Mouse (Mus musculus) liver, embryonic 14.5 days (tissue): ENCODE results near the gene Prmt8. TPM values are rescaled to one million over a fixed set of nuclear protein-coding genes. Genes with fewer than 3 reads are reported as not detected.

Source experiments
- ATAC-seq: fragments of 200-750 bp; cut with Nextera tagmentation; 2 replicates; pipeline ENCODE4 v1.8.0; 2017; ENCODE audit warnings: moderate number of reproducible peaks, mild to moderate bottlenecking, moderate library complexity; ENCODE audit not compliant: insufficient read depth
- DNase-seq, 3 experiments: peaks; one replicate each; pipeline ENCODE4 v3.0.0-alpha.2; 2012 to 2013; ENCODE audit warnings: low read depth in 3 of 3, low spot score in 3 of 3
- H3K27ac ChIP-seq: fragments of 300-500 bp; sonication (generic); 2 replicates; pipeline ENCODE4 v1.5.1; 2014; ENCODE audit warnings: moderate library complexity, mild to moderate bottlenecking, control low read depth, inconsistent platforms
- H3K27me3 ChIP-seq: fragments of 300-500 bp; sonication (generic); 2 replicates; pipeline ENCODE4 v1.6.1; 2014; ENCODE audit warnings: mild to moderate bottlenecking, low read length, moderate library complexity; ENCODE audit not compliant: control insufficient read depth, insufficient read depth
- H3K36me3 ChIP-seq: fragments of 300-500 bp; sonication (generic); replicated peaks from 2 replicates; pipeline ENCODE4 v1.6.1; 2014; ENCODE audit warnings: low read depth; ENCODE audit not compliant: control insufficient read depth, insufficient read depth
- H3K4me1 ChIP-seq, 2 experiments: fragments of 200-500 bp in 1 of 2; fragments of 300-500 bp in 1 of 2; sonication (generic) in 1 of 2; replicated peaks; 2 replicates each; pipeline ENCODE4 v1.6.1; 2012 to 2014; ENCODE audit warnings: antibody characterized with exemption in 1 of 2, inconsistent platforms in 1 of 2, low read length in 1 of 2; ENCODE audit not compliant: control insufficient read depth in 2 of 2, insufficient read depth in 2 of 2
- H3K4me2 ChIP-seq: fragments of 300-500 bp; sonication (generic); 2 replicates; pipeline ENCODE4 v1.6.1; 2014; ENCODE audit warnings: low read depth, mild to moderate bottlenecking, control low read depth, moderate library complexity
- H3K4me3 ChIP-seq, 2 experiments: fragments of 200-500 bp in 1 of 2; fragments of 300-500 bp in 1 of 2; sonication (generic) in 1 of 2; 2 replicates each; pipeline ENCODE4 v1.5.1; 2012 to 2014; ENCODE audit warnings: low read depth in 2 of 2, low read length in 2 of 2, mild to moderate bottlenecking in 2 of 2, control low read depth in 1 of 2, inconsistent platforms in 1 of 2, moderate library complexity in 1 of 2; ENCODE audit not compliant: insufficient read depth in 1 of 2
- H3K9ac ChIP-seq: fragments of 300-500 bp; sonication (generic); replicated peaks from 2 replicates; pipeline ENCODE4 v1.6.1; 2014; ENCODE audit warnings: mild to moderate bottlenecking, control low read depth, moderate library complexity
- H3K9me3 ChIP-seq: fragments of 300-500 bp; sonication (generic); 2 replicates; pipeline ENCODE4 v1.6.1; 2016; ENCODE audit warnings: low read length, mixed read lengths; ENCODE audit not compliant: control insufficient read depth
- CTCF ChIP-seq: IDR thresholded peaks from 2 replicates; pipeline ENCODE4 v1.5.1; 2016; ENCODE audit warnings: antibody characterized with exemption, low read depth, control low read depth
- EP300 ChIP-seq: IDR thresholded peaks from 2 replicates; pipeline ENCODE4 v1.6.1; 2016; ENCODE audit warnings: antibody characterized with exemption, low read depth
- WGBS: fragments of 180-500 bp; shearing (Covaris S2); extraction: QIAGEN DNeasy Blood & Tissue Kit; methylation state at CpG from one replicate; pipeline ENCODE4 v1.1.7; 2014; ENCODE audit not compliant: insufficient replicate concordance; 5-methylcytosine and 5-hydroxymethylcytosine counted together
- polyA plus RNA-seq, 2 experiments: library from polyadenylated mRNA; depleted of rRNA in 1 of 2; stranded (reverse) in 1 of 2; unstranded in 1 of 2; fragments of >200 nt; fragmentation: Nextera tagmentation in 1 of 2; extraction: Ambion mirVana in 1 of 2; gene quantifications; 2 replicates each; pipeline versions ENCODE4 v1.2.1 to v1.2.3; 2012 to 2014

Gene Prmt8
- polyA plus RNA-seq, 2 experiments: 0.05 TPM; not detected in 1

DNA sequence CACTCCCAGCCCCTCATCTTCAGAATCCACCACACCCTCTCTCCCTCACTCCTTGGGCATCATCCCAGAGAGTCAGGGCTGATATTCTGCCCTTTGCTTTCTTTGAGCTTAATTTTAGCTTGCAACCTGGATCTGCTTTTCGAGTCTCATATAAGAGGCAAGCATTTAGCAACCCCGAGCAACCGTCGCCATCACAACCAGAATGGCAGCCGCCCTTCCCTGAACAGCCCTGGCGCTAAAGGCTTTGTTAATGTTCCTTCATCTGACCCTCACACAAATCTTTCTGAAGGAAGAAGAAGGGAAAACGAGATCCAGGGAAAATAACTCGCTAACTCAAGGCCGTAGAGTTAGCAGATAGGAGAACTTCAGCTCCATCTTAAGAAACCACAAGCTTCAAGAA, 17.8 kb downstream of the Prmt8 start:
- H3K4me2 ChIP-seq: no peak overlapping the region
- no peak for DNase-seq

DNA sequence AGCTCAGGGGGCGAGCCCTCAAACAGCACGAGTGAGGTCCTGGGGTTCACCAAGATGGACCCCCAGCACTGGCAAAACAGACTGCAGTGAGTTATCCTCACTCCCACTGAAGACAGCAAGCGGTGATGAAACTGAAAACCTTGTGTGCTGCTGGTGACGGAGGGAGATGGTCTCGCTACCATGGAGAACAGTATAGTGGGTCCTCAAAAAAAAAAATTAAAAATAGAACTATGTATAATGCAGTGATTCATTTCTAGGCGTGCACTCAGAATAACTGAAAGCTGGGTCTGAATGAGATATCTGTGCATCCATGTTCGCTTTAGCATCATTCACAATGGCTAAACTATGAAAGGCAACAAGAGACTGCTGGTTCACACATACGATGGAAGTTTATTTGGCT, 20.5 kb downstream of the Prmt8 start:
- no peaks in the 10 kb centered on the region for H3K9me3 ChIP-seq
- ATAC-seq (no peak), DNase-seq (no peak)
- 60% methylated on average over 8 of the region's 8 CpGs for WGBS
- no peak overlapping the region for H3K9ac ChIP-seq
- no peak overlapping the region for H3K4me3 ChIP-seq
- TF ChIP-seq EP300: no peak
- no peak for TF ChIP-seq CTCF
- no peak overlapping the region for H3K27ac ChIP-seq
- no peaks in the 10 kb centered on the region for H3K36me3 ChIP-seq
- no peaks in the 10 kb centered on the region for H3K4me1 ChIP-seq
- H3K27me3 ChIP-seq: no peaks in the 10 kb centered on the region
- H3K4me2 ChIP-seq: no peak overlapping the region

More for the DNA sequence above, 17.8 kb downstream of the Prmt8 start:
- Histone ChIP-seq H3K9ac (no peak overlapping the region), H3K4me3 (no peak overlapping the region), H3K36me3 (no peaks in the 10 kb centered on the region), H3K27ac (no peak overlapping the region), H3K27me3 (no peaks in the 10 kb centered on the region), H3K9me3 (no peaks in the 10 kb centered on the region), H3K4me1 (no peaks in the 10 kb centered on the region)
- 69% methylated on average over 9 of the region's 9 CpGs for WGBS
- ATAC-seq: no peak
- TF ChIP-seq CTCF (no peak), EP300 (no peak)

DNA sequence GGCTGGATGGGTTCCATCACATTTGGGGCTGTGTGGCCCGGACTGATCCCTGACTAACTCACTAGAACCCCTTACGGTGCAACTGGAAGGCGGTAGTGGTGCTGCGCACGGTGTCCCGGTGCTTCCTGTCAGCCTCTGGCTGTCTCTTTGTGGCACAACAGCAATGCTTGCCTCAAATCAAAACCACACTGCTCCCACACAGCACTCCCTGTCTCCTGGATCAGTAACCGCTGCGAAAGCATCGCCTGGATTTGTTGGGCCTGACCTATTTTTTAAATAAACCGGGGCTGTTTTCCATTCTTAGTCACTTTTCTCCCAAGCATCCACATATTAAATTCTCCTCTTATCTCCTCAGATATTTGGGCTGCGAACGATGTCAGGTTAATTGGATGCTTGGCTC, 27.0 kb downstream of the Prmt8 start:
- H3K4me1 ChIP-seq: no peaks in the 10 kb centered on the region
- no peak overlapping the region for H3K9ac ChIP-seq
- ATAC-seq (no peak), DNase-seq (no peak)
- 68% methylated on average over 12 of the region's 12 CpGs for WGBS
- H3K9me3 ChIP-seq: no peaks in the 10 kb centered on the region
- H3K27me3 ChIP-seq: no peaks in the 10 kb centered on the region
- H3K4me2 ChIP-seq: no peak overlapping the region
- no peak overlapping the region for H3K4me3 ChIP-seq
- TF ChIP-seq CTCF (no peak), EP300 (no peak)
- no peaks in the 10 kb centered on the region for H3K36me3 ChIP-seq
- no peak overlapping the region for H3K27ac ChIP-seq

DNA sequence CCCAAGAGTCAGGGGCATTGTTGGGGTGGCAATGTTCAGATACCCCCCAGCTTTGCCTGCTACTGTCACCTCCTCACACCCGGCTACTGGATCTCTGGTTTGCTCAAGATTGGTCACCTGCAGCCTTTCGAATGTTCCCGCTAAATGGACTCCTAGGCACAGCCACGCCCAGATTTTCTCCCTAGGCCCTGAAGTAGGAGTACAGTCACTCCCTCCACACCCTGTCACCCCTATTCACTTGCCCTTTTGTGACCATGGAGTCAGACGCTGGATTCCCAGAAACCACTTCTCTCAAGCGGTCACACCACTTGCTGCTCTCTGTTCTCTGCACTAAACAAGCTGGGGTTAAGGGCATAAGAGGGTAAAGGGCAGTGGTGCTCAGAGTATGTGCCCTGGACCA, 28.1 kb downstream of the Prmt8 start:
- ATAC-seq (no peak), DNase-seq (no peak)
- no peak overlapping the region for H3K4me3 ChIP-seq
- 64% methylated on average over 6 of the region's 6 CpGs for WGBS
- H3K36me3 ChIP-seq: no peaks in the 10 kb centered on the region
- no peak overlapping the region for H3K9ac ChIP-seq
- no peak overlapping the region for H3K27ac ChIP-seq
- no peak overlapping the region for H3K4me2 ChIP-seq
- no peaks in the 10 kb centered on the region for H3K27me3 ChIP-seq
- TF ChIP-seq CTCF (no peak), EP300 (no peak)
- H3K4me1 ChIP-seq: no peaks in the 10 kb centered on the region
- H3K9me3 ChIP-seq: no peaks in the 10 kb centered on the region

DNA sequence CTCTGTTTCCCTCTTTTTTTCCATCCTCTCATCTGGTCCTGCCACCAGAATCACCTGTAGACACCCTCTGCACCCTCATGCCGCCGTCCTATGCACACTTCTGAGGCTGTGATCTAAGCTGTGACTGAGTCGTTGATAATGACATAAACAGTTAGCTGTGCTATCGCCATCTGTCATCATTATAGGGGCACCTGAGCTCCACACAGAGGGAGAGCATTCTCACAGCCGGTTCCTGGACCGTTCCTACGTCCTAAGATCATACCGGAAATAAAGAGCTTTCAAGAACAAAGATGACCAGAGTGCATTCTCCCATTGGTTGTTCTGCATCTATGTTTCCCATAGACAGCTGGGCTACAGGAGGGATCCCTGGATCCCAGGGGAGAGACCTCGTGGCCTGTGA, 28.6 kb downstream of the Prmt8 start:
- ATAC-seq (no peak), DNase-seq (no peak)
- Histone ChIP-seq H3K9ac (no peak overlapping the region), H3K27me3 (no peaks in the 10 kb centered on the region), H3K4me3 (no peak overlapping the region), H3K27ac (no peak overlapping the region), H3K4me1 (no peaks in the 10 kb centered on the region), H3K9me3 (no peaks in the 10 kb centered on the region), H3K36me3 (no peaks in the 10 kb centered on the region), H3K4me2 (no peak overlapping the region)
- 60% methylated on average over 9 of the region's 9 CpGs for WGBS
- no peak for TF ChIP-seq CTCF
- no peak for TF ChIP-seq EP300
